Mouse (Mus musculus): ENCODE data around the gene Agap1. TPM values are rescaled to one million over a fixed set of nuclear protein-coding genes. Genes with fewer than 3 reads are reported as not detected.

Gene Agap1
- polyA plus RNA-seq, 1 experiment, result 31.6 TPM

DNA sequence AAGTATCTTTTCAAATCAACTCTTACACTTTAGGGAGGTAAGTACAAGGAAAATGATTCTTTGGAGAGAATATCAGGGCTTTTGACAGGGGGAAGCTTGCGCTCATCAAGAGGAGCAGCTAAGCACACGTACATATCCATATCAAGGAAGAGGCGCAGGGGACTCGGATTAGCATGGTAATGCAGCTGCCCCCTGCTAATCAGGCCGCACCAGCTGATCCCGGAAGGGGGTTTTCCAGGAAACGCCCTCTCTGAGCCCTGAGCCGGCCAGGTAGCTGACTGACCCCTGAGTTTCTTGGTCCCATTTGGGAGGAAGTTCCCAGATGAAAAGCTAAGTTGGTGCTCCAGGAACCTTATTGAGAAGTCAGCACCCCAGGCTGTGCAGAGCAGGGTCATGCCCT is 301.8 kb downstream of the Agap1 start:
- no peaks in the 10 kb centered on the region for H3K36me3 ChIP-seq (ENCODE audit: control insufficient read depth, insufficient read depth, low read length)
- no peak for DNase-seq
- TF ChIP-seq CTCF (conservative IDR thresholded peaks at IDR 0.05; ENCODE audit: insufficient read depth, insufficient read length, low read depth, low read length) (no peak), POLR2A (IDR thresholded peaks at IDR 0.05; ENCODE audit: low read depth, low read length) (no peak)
- H3K27ac ChIP-seq (ENCODE audit: insufficient read depth, low read depth, low read length), result no peak overlapping the region
- H3K4me1 ChIP-seq (ENCODE audit: control insufficient read depth, insufficient read depth, low read length), result peaks cover under 1% of the 10 kb centered on the region; the same call in 1 of the 2 replicates
- no peak overlapping the region for H3K4me3 ChIP-seq (ENCODE audit: insufficient read depth, low read depth, low read length)
- WGBS, result 91% methylated on average over 8 of the region's 8 CpGs
- H3K27me3 ChIP-seq (replicated peaks; ENCODE audit: control insufficient read depth, insufficient read depth, low read length), result no peaks in the 10 kb centered on the region

DNA sequence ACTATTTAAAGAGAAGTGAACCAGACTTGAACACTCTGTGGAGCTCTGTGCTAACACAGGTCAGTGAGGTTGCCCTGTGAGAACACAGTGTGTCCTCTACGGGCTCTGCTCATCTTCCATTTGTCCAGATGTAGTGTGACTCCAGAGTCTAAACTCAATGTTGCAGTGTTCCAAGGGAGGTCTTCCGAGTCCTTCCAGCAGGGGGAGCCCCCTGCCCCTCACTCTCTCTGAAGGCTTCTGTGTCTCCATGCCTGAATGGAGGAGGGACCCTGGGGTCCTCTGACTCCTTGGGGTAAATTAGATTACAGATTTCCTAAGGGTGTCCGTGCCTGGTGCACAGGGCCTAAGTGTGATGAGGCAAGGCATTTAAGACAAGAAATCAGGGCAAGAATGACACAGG is 302.9 kb downstream of the Agap1 start:
- H3K4me3 ChIP-seq (ENCODE audit: insufficient read depth, low read depth, low read length), result no peak overlapping the region
- 65% methylated on average over 3 of the region's 3 CpGs for WGBS
- no peak overlapping the region for H3K27ac ChIP-seq (ENCODE audit: insufficient read depth, low read depth, low read length)
- no peaks in the 10 kb centered on the region for H3K36me3 ChIP-seq (ENCODE audit: control insufficient read depth, insufficient read depth, low read length)
- H3K4me1 ChIP-seq (ENCODE audit: control insufficient read depth, insufficient read depth, low read length), result no peaks in the 10 kb centered on the region
- no peaks in the 10 kb centered on the region for H3K27me3 ChIP-seq (replicated peaks; ENCODE audit: control insufficient read depth, insufficient read depth, low read length)
- TF ChIP-seq POLR2A (IDR thresholded peaks at IDR 0.05; ENCODE audit: low read depth, low read length) (no peak), CTCF (conservative IDR thresholded peaks at IDR 0.05; ENCODE audit: insufficient read depth, insufficient read length, low read depth, low read length) (peak; percentile 43; the same call in 1 of the 2 replicates)
- peak; percentile 29 for DNase-seq

DNA sequence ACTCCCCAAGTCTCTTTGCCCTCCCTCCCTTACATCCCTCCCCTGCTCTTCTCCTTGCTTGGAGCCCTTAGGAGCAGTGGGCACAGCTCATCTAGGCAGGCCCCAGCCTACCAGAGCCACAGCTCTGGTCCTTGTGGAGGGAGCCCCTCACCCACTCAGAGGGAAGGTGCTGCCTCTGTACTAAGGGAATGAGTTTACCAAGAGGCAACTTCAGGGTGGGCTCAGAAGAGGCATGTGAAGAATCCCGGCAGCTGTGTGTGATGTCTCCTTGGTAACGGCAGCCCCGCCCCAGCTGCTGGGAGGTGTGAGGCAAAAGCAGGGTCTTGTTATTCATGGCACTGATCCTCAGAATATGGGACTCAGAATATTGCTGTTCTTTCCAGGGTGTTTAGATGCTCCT is 309.3 kb downstream of the Agap1 start:
- 73% methylated on average over 3 of the region's 3 CpGs for WGBS
- H3K27ac ChIP-seq (ENCODE audit: insufficient read depth, low read depth, low read length), result no peak overlapping the region
- H3K36me3 ChIP-seq (ENCODE audit: control insufficient read depth, insufficient read depth, low read length), result no peaks in the 10 kb centered on the region
- no peaks in the 10 kb centered on the region for H3K4me1 ChIP-seq (ENCODE audit: control insufficient read depth, insufficient read depth, low read length)
- no peak overlapping the region for H3K4me3 ChIP-seq (ENCODE audit: insufficient read depth, low read depth, low read length)
- H3K27me3 ChIP-seq (replicated peaks; ENCODE audit: control insufficient read depth, insufficient read depth, low read length), result no peaks in the 10 kb centered on the region
- DNase-seq, result no peak
- TF ChIP-seq CTCF (conservative IDR thresholded peaks at IDR 0.05; ENCODE audit: insufficient read depth, insufficient read length, low read depth, low read length), result no peak

DNA sequence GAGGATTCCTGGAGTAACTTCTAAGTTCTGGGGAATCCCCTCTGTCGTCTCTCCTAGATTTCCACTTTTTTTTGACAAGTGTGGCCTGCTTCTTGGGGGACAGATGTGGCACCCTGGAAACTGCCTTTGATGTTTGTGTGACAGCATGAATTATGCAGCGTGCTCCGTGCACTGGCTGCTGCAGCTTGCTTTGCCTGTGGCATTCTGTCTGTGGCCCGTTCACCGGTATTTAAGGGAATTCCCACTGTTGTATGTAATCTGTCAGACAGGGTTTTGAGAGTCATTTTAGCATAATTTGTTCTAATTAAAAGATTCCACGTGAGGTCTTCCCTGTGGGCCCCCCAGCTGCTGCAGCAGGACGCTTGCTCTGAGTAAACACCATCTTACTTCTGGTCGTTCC is 312.3 kb downstream of the Agap1 start:
- WGBS, result 79% methylated on average over 8 of the region's 8 CpGs
- no peaks in the 10 kb centered on the region for H3K36me3 ChIP-seq (ENCODE audit: control insufficient read depth, insufficient read depth, low read length)
- H3K4me3 ChIP-seq (ENCODE audit: insufficient read depth, low read depth, low read length), result no peak overlapping the region
- no peaks in the 10 kb centered on the region for H3K27me3 ChIP-seq (replicated peaks; ENCODE audit: control insufficient read depth, insufficient read depth, low read length)
- no peak for DNase-seq
- TF ChIP-seq POLR2A (IDR thresholded peaks at IDR 0.05; ENCODE audit: low read depth, low read length) (no peak), CTCF (conservative IDR thresholded peaks at IDR 0.05; ENCODE audit: insufficient read depth, insufficient read length, low read depth, low read length) (no peak)
- no peak overlapping the region for H3K27ac ChIP-seq (ENCODE audit: insufficient read depth, low read depth, low read length)
- H3K4me1 ChIP-seq (ENCODE audit: control insufficient read depth, insufficient read depth, low read length), result no peaks in the 10 kb centered on the region

DNA sequence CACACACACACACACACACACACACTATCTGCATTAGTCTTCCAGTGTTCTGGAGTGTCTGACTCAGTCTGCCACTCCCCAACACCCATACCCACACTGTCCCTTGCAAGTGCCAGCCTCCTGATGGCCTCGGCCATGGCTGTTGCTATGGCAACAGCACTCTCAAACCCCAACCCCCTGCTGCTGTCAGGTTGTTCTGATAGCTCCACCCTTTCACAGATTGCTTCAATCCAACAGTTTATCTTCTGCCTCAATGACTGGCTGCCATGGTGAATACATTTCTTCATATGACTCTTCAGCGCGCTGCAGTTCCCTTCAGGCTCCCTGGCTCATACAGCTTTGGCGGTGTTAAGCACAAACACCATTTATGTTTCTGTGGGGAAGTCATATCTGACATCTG is 315.0 kb downstream of the Agap1 start:
- 94% methylated on average over 4 of the region's 4 CpGs for WGBS
- no peak for DNase-seq
- Histone ChIP-seq H3K36me3 (ENCODE audit: control insufficient read depth, insufficient read depth, low read length) (no peaks in the 10 kb centered on the region), H3K4me1 (ENCODE audit: control insufficient read depth, insufficient read depth, low read length) (no peaks in the 10 kb centered on the region), H3K4me3 (ENCODE audit: insufficient read depth, low read depth, low read length) (no peak overlapping the region), H3K27ac (ENCODE audit: insufficient read depth, low read depth, low read length) (no peak overlapping the region), H3K27me3 (replicated peaks; ENCODE audit: control insufficient read depth, insufficient read depth, low read length) (no peaks in the 10 kb centered on the region)
- TF ChIP-seq CTCF (conservative IDR thresholded peaks at IDR 0.05; ENCODE audit: insufficient read depth, insufficient read length, low read depth, low read length) (no peak), POLR2A (IDR thresholded peaks at IDR 0.05; ENCODE audit: low read depth, low read length) (no peak)

DNA sequence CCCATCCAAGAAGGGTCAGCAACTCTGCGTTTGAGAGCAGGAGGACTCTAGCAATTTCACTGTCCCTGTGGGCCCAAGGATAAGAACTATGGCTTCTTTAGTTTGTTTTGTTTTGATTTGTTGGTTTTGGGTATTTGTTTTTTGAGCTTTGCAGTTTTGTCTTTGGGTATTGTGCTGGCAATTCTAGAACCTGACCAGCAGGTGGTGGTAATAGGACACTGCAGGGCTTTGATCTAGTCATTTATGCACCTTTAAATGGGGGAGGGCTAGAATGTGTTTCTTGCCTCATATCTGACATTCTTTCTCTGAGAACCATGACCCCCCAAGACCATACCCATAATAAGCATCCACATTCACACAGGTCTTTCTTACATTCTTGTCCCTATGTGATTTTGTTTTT is 315.7 kb downstream of the Agap1 start:
- Histone ChIP-seq H3K4me1 (ENCODE audit: control insufficient read depth, insufficient read depth, low read length) (no peaks in the 10 kb centered on the region), H3K4me3 (ENCODE audit: insufficient read depth, low read depth, low read length) (no peak overlapping the region), H3K27ac (ENCODE audit: insufficient read depth, low read depth, low read length) (no peak overlapping the region), H3K36me3 (ENCODE audit: control insufficient read depth, insufficient read depth, low read length) (no peaks in the 10 kb centered on the region), H3K27me3 (replicated peaks; ENCODE audit: control insufficient read depth, insufficient read depth, low read length) (no peaks in the 10 kb centered on the region)
- no peak for DNase-seq
- 73% methylated on average over 1 of the region's 1 CpGs for WGBS
- TF ChIP-seq POLR2A (IDR thresholded peaks at IDR 0.05; ENCODE audit: low read depth, low read length) (no peak), CTCF (conservative IDR thresholded peaks at IDR 0.05; ENCODE audit: insufficient read depth, insufficient read length, low read depth, low read length) (0 out of 2 replicates have a peak, but pooled peaks have one; percentile 4)

DNA sequence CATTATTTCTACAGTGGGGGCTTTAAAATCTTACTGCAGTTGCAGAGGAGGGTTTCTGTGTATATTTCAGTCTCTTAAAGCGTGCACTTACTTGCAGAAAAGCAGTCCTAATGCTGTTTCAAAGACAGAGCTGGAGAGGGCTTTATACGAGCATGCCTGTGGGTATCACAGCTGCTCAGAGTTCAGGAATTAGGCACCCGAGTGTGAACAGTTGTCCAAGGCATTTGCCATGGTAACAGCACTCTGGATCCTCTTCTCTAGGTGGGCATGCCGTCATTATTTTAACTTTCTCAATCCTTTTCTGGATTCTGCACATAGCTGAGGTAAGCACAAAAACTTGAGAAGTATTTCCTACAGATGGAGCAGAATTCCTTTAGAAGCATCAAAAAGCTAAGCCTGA is 321.1 kb downstream of the Agap1 start:
- H3K4me3 ChIP-seq (ENCODE audit: insufficient read depth, low read depth, low read length), result no peak overlapping the region
- 65% methylated on average over 4 of the region's 4 CpGs for WGBS

DNA sequence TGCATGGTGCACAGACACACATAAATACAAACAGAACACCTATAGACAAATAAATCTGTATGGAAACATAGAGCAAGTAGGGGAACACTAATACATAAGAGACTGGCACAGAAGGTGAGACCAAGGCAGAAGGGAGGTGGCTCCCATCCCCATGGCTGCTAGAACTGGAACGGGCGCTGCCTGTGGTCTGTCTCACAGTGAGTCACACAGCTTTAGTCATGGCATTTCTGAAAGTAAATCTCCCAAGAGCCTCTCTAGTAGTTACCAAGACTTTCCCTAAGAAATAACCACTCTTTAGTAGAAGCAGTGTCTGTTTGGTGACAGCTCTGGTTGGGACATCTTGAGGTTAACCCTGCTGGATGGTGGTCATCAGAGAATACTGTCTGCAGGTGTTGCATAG is 326.1 kb downstream of the Agap1 start:
- 98% methylated on average over 2 of the region's 2 CpGs for WGBS
- TF ChIP-seq POLR2A (IDR thresholded peaks at IDR 0.05; ENCODE audit: low read depth, low read length), result no peak
- TF ChIP-seq CTCF (conservative IDR thresholded peaks at IDR 0.05; ENCODE audit: insufficient read depth, insufficient read length, low read depth, low read length), result no peak
- Histone ChIP-seq H3K4me1 (ENCODE audit: control insufficient read depth, insufficient read depth, low read length) (peaks cover 3% of the 10 kb centered on the region; the same call in 1 of the 2 replicates), H3K27ac (ENCODE audit: insufficient read depth, low read depth, low read length) (no peak overlapping the region), H3K27me3 (replicated peaks; ENCODE audit: control insufficient read depth, insufficient read depth, low read length) (no peaks in the 10 kb centered on the region), H3K4me3 (ENCODE audit: insufficient read depth, low read depth, low read length) (no peak overlapping the region), H3K36me3 (ENCODE audit: control insufficient read depth, insufficient read depth, low read length) (no peaks in the 10 kb centered on the region)
- DNase-seq, result no peak

More for the DNA sequence above, 321.1 kb downstream of the Agap1 start:
- no peaks in the 10 kb centered on the region for H3K4me1 ChIP-seq (ENCODE audit: control insufficient read depth, insufficient read depth, low read length)
- H3K27me3 ChIP-seq (replicated peaks; ENCODE audit: control insufficient read depth, insufficient read depth, low read length), result no peaks in the 10 kb centered on the region
- DNase-seq, result no peak
- TF ChIP-seq POLR2A (IDR thresholded peaks at IDR 0.05; ENCODE audit: low read depth, low read length) (no peak), CTCF (conservative IDR thresholded peaks at IDR 0.05; ENCODE audit: insufficient read depth, insufficient read length, low read depth, low read length) (no peak)
- no peak overlapping the region for H3K27ac ChIP-seq (ENCODE audit: insufficient read depth, low read depth, low read length)
- no peaks in the 10 kb centered on the region for H3K36me3 ChIP-seq (ENCODE audit: control insufficient read depth, insufficient read depth, low read length)

All from kidney, adult 2 months (tissue).